Mouse (Mus musculus): Measurements from ENCODE around the gene Gm7792. TPM values are rescaled to one million over a fixed set of nuclear protein-coding genes. Genes with fewer than 3 reads are reported as not detected.
"Not testable (repeated sequence)": the region's sequence is repeated elsewhere in the genome, so short reads cannot be mapped to it uniquely, and the experiment has no call there.

The Gm7792 gene
- polyA plus RNA-seq (2017; shearing (Covaris generic)) = not detected

- not testable (repeated sequence) for ATAC-seq
Observed at GRCm38 (mm10) chr5:93843476-93843875, at the start of gene Gm7792. Gene Gm7792 (plus strand): TSS chr5:93843776.

Other genes starting within 250 kb of the Gm7792 start
- gene C87414, start 172.2 kb upstream of the Gm7792 start, polyA plus RNA-seq (2017; shearing (Covaris generic)) = not detected
- gene Gm16429, start 85.3 kb downstream of the Gm7792 start, polyA plus RNA-seq (2017; shearing (Covaris generic)) = not detected
- gene BC061212, start 226.8 kb downstream of the Gm7792 start, polyA plus RNA-seq (2017; shearing (Covaris generic)) = not detected
- gene Gm6351, start 232.6 kb downstream of the Gm7792 start, polyA plus RNA-seq (2017; shearing (Covaris generic)) = not detected

Measured in activated CD4-positive, CD25-positive, alpha-beta regulatory T cell, adult 4 months (primary cell).